Mouse (Mus musculus): Measurements from ENCODE around the gene Ccl24.

- TF ChIP-seq POLR2A (IDR thresholded peaks at IDR 0.05; ENCODE audit: low read depth, low read length) (no peak), CTCF (IDR thresholded peaks at IDR 0.05; ENCODE audit: extremely low read depth, insufficient read length, insufficient replicate concordance, low read depth, low read length) (no peak)
These were observed 6.5 kb upstream of the Ccl24 start for GRCm38 (mm10) chr5:135579331-135579751.
